Mouse (Mus musculus) stomach, embryonic 14.5 days (tissue): ENCODE measurements at regions not wholly inside any gene's neighbourhood (a gene's known extent, or its start where the extent isn't known, plus 50 kb on each side); places are given as distances from the start of the nearest gene placed in this dataset.

Experiments
- ATAC-seq: fragments of 200-750 bp; cut with Nextera tagmentation; 2 replicates; pipeline ENCODE4 v1.8.0; 2017; ENCODE audit warnings: low read depth, moderate TSS enrichment; ENCODE audit not compliant: insufficient number of reproducible peaks, insufficient read depth, low FRiP score
- H3K27ac ChIP-seq: fragments of 300-500 bp; sonication (generic); 2 replicates; pipeline ENCODE4 v1.5.1; 2014; ENCODE audit warnings: mild to moderate bottlenecking, low read length, moderate library complexity, mixed read lengths
- H3K27me3 ChIP-seq: fragments of 300-500 bp; sonication (generic); 2 replicates; pipeline ENCODE4 v1.6.1; 2014; ENCODE audit warnings: low read length, control low read depth, mixed read lengths; ENCODE audit not compliant: control insufficient read depth, insufficient read depth
- H3K36me3 ChIP-seq: fragments of 300-500 bp; sonication (generic); 2 replicates; pipeline ENCODE4 v1.6.1; 2014; ENCODE audit warnings: mild to moderate bottlenecking, control low read depth, low read length, moderate library complexity, mixed read lengths; ENCODE audit not compliant: control insufficient read depth, insufficient read depth
- H3K4me1 ChIP-seq: fragments of 300-500 bp; sonication (generic); 2 replicates; pipeline ENCODE4 v1.6.1; 2014; ENCODE audit warnings: low read length, control low read depth, mixed read lengths; ENCODE audit not compliant: control insufficient read depth, insufficient read depth
- H3K4me2 ChIP-seq: fragments of 300-500 bp; sonication (generic); replicated peaks from 2 replicates; pipeline ENCODE4 v1.6.1; 2014; ENCODE audit warnings: low read depth, low read length, control low read depth
- H3K4me3 ChIP-seq: fragments of 300-500 bp; sonication (generic); 2 replicates; pipeline ENCODE4 v1.5.1; 2014; ENCODE audit warnings: low read depth, low read length, control low read depth
- H3K9ac ChIP-seq: fragments of 300-500 bp; sonication (generic); replicated peaks from 2 replicates; pipeline ENCODE4 v1.6.1; 2014; ENCODE audit warnings: low read depth, mild to moderate bottlenecking, control low read depth, low read length, moderate library complexity, mixed read lengths
- H3K9me3 ChIP-seq: fragments of 300-500 bp; sonication (generic); 2 replicates; pipeline ENCODE4 v1.6.1; 2016; ENCODE audit warnings: low read depth, low read length, control low read depth; ENCODE audit not compliant: control insufficient read depth
- WGBS: fragments of 180-500 bp; shearing (Covaris S2); extraction: QIAGEN DNeasy Blood & Tissue Kit; methylation state at CpG from one replicate; pipeline ENCODE4 v1.1.7; 2014; 5-methylcytosine and 5-hydroxymethylcytosine counted together

GRCm38 (mm10) chr1:120762921-120763595, 160.8 kb downstream of the En1 start:
- Histone ChIP-seq H3K4me2 (no peak overlapping the region), H3K4me3 (no peak overlapping the region), H3K4me1 (no peaks in the 10 kb centered on the region), H3K9me3 (no peaks in the 10 kb centered on the region), H3K27ac (no peak overlapping the region), H3K36me3 (no peaks in the 10 kb centered on the region), H3K9ac (no peak overlapping the region), H3K27me3 (no peaks in the 10 kb centered on the region)
- no peak for ATAC-seq
- WGBS, result 72% methylated on average over 4 of the region's 4 CpGs

GRCm38 (mm10) chr1:120767054-120767453, 164.8 kb downstream of the En1 start:
- Histone ChIP-seq H3K27me3 (no peaks in the 10 kb centered on the region), H3K4me2 (no peak overlapping the region), H3K27ac (no peak overlapping the region), H3K9ac (no peak overlapping the region), H3K4me3 (no peak overlapping the region), H3K4me1 (no peaks in the 10 kb centered on the region), H3K36me3 (no peaks in the 10 kb centered on the region), H3K9me3 (no peaks in the 10 kb centered on the region)
- WGBS, result 59% methylated on average over 2 of the region's 2 CpGs
- no peak for ATAC-seq

DNA sequence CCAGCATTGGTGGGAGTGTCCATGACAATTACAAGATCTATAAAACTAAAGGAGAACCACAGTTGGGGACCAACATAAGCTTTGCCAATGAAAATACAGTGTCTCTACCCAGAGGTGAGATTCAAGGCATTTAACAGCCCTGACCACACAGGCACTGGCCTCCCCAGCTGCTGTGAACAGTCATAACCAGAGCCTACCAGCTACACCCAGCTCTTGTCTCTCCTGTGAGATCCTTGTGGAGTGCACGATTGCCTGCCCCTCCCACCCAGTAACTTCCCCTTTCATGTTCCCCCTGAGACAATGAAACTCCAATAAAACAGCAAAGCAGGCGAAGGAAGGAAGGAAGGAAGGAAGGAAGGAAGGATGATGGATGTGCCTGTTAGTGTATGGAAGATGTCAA, 169.1 kb downstream of the En1 start:
- no peak for ATAC-seq
- no peaks in the 10 kb centered on the region for H3K9me3 ChIP-seq
- no peaks in the 10 kb centered on the region for H3K36me3 ChIP-seq
- no peaks in the 10 kb centered on the region for H3K27me3 ChIP-seq
- H3K4me3 ChIP-seq, result no peak overlapping the region
- 36% methylated on average over 2 of the region's 2 CpGs for WGBS
- H3K4me2 ChIP-seq, result no peak overlapping the region
- H3K4me1 ChIP-seq, result no peaks in the 10 kb centered on the region
- H3K27ac ChIP-seq, result no peak overlapping the region
- no peak overlapping the region for H3K9ac ChIP-seq

- 65% methylated on average over 2 of the region's 2 CpGs for WGBS
- H3K4me3 ChIP-seq, result no peak overlapping the region
- H3K4me1 ChIP-seq, result no peaks in the 10 kb centered on the region
- no peak overlapping the region for H3K9ac ChIP-seq
- no peaks in the 10 kb centered on the region for H3K27me3 ChIP-seq
- no peaks in the 10 kb centered on the region for H3K36me3 ChIP-seq
- no peaks in the 10 kb centered on the region for H3K9me3 ChIP-seq
- H3K4me2 ChIP-seq, result no peak overlapping the region
- H3K27ac ChIP-seq, result no peak overlapping the region
- ATAC-seq, result no peak
These were observed 174.7 kb downstream of the En1 start for GRCm38 (mm10) chr1:120776906-120777305.

GRCm38 (mm10) chr1:120777468-120777867, 175.2 kb downstream of the En1 start:
- H3K9me3 ChIP-seq, result no peaks in the 10 kb centered on the region
- 78% methylated on average over 2 of the region's 2 CpGs for WGBS
- no peak overlapping the region for H3K9ac ChIP-seq
- no peak overlapping the region for H3K4me2 ChIP-seq
- H3K27me3 ChIP-seq, result no peaks in the 10 kb centered on the region
- ATAC-seq, result no peak
- H3K4me1 ChIP-seq, result no peaks in the 10 kb centered on the region
- no peaks in the 10 kb centered on the region for H3K36me3 ChIP-seq
- no peak overlapping the region for H3K27ac ChIP-seq
- no peak overlapping the region for H3K4me3 ChIP-seq

GRCm38 (mm10) chr1:120795245-120795644, 193.0 kb downstream of the En1 start:
- no peaks in the 10 kb centered on the region for H3K9me3 ChIP-seq
- WGBS, result 67% methylated on average over 14 of the region's 14 CpGs

GRCm38 (mm10) chr1:120801248-120801979, 199.2 kb downstream of the En1 start:
- H3K4me1 ChIP-seq, result no peaks in the 10 kb centered on the region
- H3K27me3 ChIP-seq, result no peaks in the 10 kb centered on the region
- no peak overlapping the region for H3K27ac ChIP-seq
- ATAC-seq, result no peak
- no peaks in the 10 kb centered on the region for H3K36me3 ChIP-seq
- WGBS, result 40% methylated on average over 5 of the region's 5 CpGs
- H3K4me3 ChIP-seq, result no peak overlapping the region
- no peak overlapping the region for H3K9ac ChIP-seq
- no peaks in the 10 kb centered on the region for H3K9me3 ChIP-seq
- H3K4me2 ChIP-seq, result no peak overlapping the region

More at GRCm38 (mm10) chr1:120795245-120795644, 193.0 kb downstream of the En1 start:
- H3K27ac ChIP-seq, result no peak overlapping the region
- H3K4me2 ChIP-seq, result no peak overlapping the region
- no peaks in the 10 kb centered on the region for H3K36me3 ChIP-seq
- H3K4me1 ChIP-seq, result no peaks in the 10 kb centered on the region
- no peak overlapping the region for H3K9ac ChIP-seq
- no peaks in the 10 kb centered on the region for H3K27me3 ChIP-seq
- no peak for ATAC-seq
- H3K4me3 ChIP-seq, result no peak overlapping the region

DNA sequence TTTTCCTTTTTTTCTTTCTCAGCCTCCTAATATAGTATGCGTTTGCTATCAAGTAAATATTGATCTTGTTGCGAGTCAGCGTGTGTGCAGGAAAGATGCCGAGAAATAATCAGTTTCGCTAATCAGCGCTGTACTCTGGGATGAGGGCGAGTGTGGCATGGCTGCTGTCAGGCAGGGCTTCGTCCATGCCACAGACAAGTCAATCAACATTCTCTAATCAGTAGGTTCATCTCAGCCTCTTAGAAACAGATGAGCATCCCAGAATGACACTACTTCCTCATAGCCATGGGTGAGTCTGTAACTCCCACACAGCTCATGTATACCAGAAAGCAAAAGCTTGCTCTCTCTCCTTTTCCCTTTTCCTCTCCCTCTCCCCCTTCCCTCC, 199.8 kb downstream of the En1 start:
- Histone ChIP-seq H3K27me3 (no peaks in the 10 kb centered on the region), H3K36me3 (no peaks in the 10 kb centered on the region), H3K9me3 (no peaks in the 10 kb centered on the region), H3K4me1 (no peaks in the 10 kb centered on the region), H3K4me2 (no peak overlapping the region), H3K4me3 (no peak overlapping the region), H3K27ac (no peak overlapping the region), H3K9ac (no peak overlapping the region)
- 61% methylated on average over 8 of the region's 8 CpGs for WGBS
- ATAC-seq, result no peak
